Mouse (Mus musculus) hindbrain, postnatal 0 days (tissue): ENCODE measurements around the gene Scfd2. TPM values are rescaled to one million over a fixed set of nuclear protein-coding genes. Genes with fewer than 3 reads are reported as not detected.

Source experiments
- ATAC-seq: fragments of 200-750 bp; cut with Nextera tagmentation; 2 replicates; pipeline ENCODE4 v1.8.0; 2017; ENCODE audit warnings: mild to moderate bottlenecking, moderate TSS enrichment, moderate library complexity
- DNase-seq: peaks from one replicate; pipeline ENCODE4 v3.0.0-alpha.2; 2015; ENCODE audit warnings: low spot score
- H3K27ac ChIP-seq: fragments of 300-500 bp; sonication (generic); 2 replicates; pipeline ENCODE4 v1.5.1; 2014; ENCODE audit warnings: mild to moderate bottlenecking
- H3K27me3 ChIP-seq: fragments of 300-500 bp; sonication (generic); 2 replicates; pipeline ENCODE4 v1.6.1; 2014; ENCODE audit warnings: low read length, mixed read lengths; ENCODE audit not compliant: insufficient read depth
- H3K36me3 ChIP-seq: fragments of 300-500 bp; sonication (generic); 2 replicates; pipeline ENCODE4 v1.6.1; 2014; ENCODE audit warnings: low read length, mixed read lengths; ENCODE audit not compliant: insufficient read depth
- H3K4me1 ChIP-seq: fragments of 300-500 bp; sonication (generic); 2 replicates; pipeline ENCODE4 v1.6.1; 2014; ENCODE audit warnings: antibody characterized with exemption, low read length, mixed read lengths; ENCODE audit not compliant: insufficient read depth
- H3K4me2 ChIP-seq: fragments of 300-500 bp; sonication (generic); 2 replicates; pipeline ENCODE4 v1.6.1; 2014; ENCODE audit warnings: low read depth, mild to moderate bottlenecking, low read length, moderate library complexity, mixed read lengths
- H3K4me3 ChIP-seq: fragments of 300-500 bp; sonication (generic); 2 replicates; pipeline ENCODE4 v1.5.1; 2014; ENCODE audit warnings: low read length
- H3K9ac ChIP-seq: fragments of 300-500 bp; sonication (generic); replicated peaks from 2 replicates; pipeline ENCODE4 v1.6.1; 2014; ENCODE audit warnings: mild to moderate bottlenecking, low read length, moderate library complexity, mixed read lengths
- H3K9me3 ChIP-seq: fragments of 300-500 bp; sonication (generic); 2 replicates; pipeline ENCODE4 v1.6.1; 2016; ENCODE audit warnings: low read length, mixed read lengths
- CTCF ChIP-seq: IDR thresholded peaks from 2 replicates; pipeline ENCODE4 v1.5.1; 2016; ENCODE audit warnings: antibody characterized with exemption, control low read depth, low read depth
- WGBS: fragments of 180-500 bp; shearing (Covaris S2); extraction: QIAGEN DNeasy Blood & Tissue Kit; methylation state at CpG from one replicate; pipeline ENCODE4 v1.1.7; 2014; 5-methylcytosine and 5-hydroxymethylcytosine counted together
- polyA plus RNA-seq: library from polyadenylated mRNA; unstranded; fragments of >200 nt; fragmentation: Nextera tagmentation; extraction: Ambion mirVana; gene quantifications from 2 replicates; pipeline ENCODE4 v1.2.1, GENCODE M21; 2015
- total RNA-seq: library from RNA; depleted of rRNA; stranded (reverse); fragments of >200 nt; gene quantifications from 2 replicates; pipeline ENCODE4 v1.2.3, GENCODE M21; 2014

Scfd2 gene
- total and polyA plus RNA-seq, 2 experiments from 2014 or later = 18.9 to 35.1 TPM

DNA sequence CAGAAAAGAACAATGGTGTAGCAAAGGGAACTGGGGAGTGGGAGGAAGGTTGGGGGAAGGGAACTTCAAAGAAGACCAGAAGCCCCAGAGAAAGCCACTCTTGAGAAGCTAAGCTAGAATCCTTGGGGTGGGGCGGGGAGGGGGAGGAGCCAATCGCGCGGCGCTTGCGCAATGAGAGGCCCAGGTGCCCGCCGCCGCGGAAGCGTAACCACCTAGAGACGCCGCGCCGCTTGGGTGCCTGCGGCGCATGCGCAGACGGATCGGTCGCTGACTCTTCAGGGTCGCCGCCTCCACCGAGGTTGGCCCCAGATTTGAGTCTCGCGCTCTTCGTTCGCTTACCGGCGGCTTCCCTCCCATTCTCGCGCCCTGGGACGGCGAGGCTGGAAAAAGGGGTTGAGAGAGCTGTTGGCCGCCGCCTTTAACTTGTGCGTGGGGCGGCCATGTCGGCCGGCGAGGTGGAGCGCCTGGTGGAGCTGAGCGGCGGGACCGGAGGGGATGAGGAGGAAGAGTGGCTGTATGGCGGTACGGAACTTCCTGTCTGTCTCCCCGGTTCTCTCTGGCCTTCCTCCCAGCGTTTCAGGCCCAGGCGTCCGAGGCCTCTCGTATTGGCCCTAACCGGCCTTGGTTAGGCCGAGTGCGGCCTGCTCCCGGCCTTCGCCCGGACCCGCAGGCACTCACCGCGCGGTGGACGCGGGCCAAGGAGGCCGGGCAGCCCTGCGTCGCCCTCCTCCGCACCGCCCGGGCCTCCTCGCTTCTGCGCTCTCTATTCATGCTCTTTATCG lies 3.9 kb upstream of the Scfd2 start, which contains the start of gene Fip1l1:
Fip1l1 (plus strand) TSS at position 210 of the 782 bp plus-strand sequence.
- H3K36me3 ChIP-seq = 0 out of 2 replicates have a peak, but pooled peaks cover 6% of the 10 kb centered on the region
- H3K4me1 ChIP-seq = peaks cover 16% of the 10 kb centered on the region
- peak within 1 kb of the TSS; percentile 94 for H3K27ac ChIP-seq
- peak within 1 kb of the TSS; percentile 96 for H3K9ac ChIP-seq
- peak; percentile 98 for DNase-seq
- H3K4me2 ChIP-seq = peak within 1 kb of the TSS; percentile 74
- no peak; the same call in 1 of the 2 replicates for TF ChIP-seq CTCF
- no peaks in the 10 kb centered on the region for H3K9me3 ChIP-seq
- no peaks in the 10 kb centered on the region for H3K27me3 ChIP-seq
- WGBS = under 1% methylated on average over 73 of the region's 73 CpGs
- peak within 1 kb of the TSS; percentile 93 for H3K4me3 ChIP-seq
- peak; percentile 90 for ATAC-seq

DNA sequence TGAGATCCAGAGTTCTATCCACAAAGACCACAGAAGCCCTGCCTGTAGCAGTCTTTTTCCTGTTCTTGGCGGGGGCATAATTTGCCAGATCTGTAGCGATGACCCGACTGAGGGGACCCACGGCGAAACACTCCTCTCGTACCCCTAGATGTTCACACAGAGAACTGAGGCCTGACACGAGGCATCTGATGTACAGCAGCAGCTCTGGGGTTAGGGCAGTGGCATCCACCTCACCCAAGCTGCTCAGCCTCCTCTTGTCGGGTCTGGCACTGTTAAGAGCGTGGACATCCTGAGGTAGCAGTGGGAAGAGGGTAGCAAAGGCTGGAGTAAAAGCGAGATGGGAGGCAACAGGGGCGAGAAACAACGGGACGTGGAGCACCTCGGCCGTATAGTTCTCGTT lies 774 bp downstream of the Scfd2 start:
- DNase-seq (no peak), ATAC-seq (no peak)
- Histone ChIP-seq H3K9me3 (no peaks in the 10 kb centered on the region), H3K4me3 (peak overlapping the region; percentile 98), H3K9ac (peak overlapping the region; percentile 61), H3K27me3 (no peaks in the 10 kb centered on the region), H3K4me2 (peak overlapping the region; percentile 100), H3K4me1 (peaks cover 11% of the 10 kb centered on the region), H3K36me3 (no peaks in the 10 kb centered on the region), H3K27ac (no peak overlapping the region)
- TF ChIP-seq CTCF = no peak
- WGBS = 23% methylated on average over 16 of the region's 16 CpGs

DNA sequence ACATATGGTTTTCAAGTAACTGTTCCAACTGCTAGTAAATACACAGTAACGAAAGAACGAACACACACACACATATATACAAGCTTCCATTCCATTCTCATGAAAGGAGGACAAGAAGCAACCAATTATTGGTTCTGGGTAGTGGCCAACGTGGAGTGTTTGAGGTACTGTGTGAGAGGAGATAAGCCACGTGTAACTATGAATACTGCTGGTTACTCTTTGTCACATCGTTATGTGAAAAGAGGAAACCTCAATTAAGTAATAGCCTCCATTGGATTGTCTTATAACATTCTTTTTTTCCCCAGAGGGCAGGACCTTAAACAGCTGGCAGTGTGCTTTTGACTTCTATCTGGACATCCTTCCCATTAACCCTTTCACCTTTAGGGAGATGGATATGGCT lies 4.5 kb downstream of the Scfd2 start:
- Histone ChIP-seq H3K36me3 (no peaks in the 10 kb centered on the region), H3K9me3 (no peaks in the 10 kb centered on the region), H3K4me2 (no peak overlapping the region), H3K4me1 (peaks cover 11% of the 10 kb centered on the region), H3K27me3 (no peaks in the 10 kb centered on the region), H3K27ac (no peak overlapping the region), H3K9ac (no peak overlapping the region), H3K4me3 (no peak overlapping the region)
- 84% methylated on average over 5 of the region's 5 CpGs for WGBS
- TF ChIP-seq CTCF = no peak
- no peak for DNase-seq
- ATAC-seq = no peak

DNA sequence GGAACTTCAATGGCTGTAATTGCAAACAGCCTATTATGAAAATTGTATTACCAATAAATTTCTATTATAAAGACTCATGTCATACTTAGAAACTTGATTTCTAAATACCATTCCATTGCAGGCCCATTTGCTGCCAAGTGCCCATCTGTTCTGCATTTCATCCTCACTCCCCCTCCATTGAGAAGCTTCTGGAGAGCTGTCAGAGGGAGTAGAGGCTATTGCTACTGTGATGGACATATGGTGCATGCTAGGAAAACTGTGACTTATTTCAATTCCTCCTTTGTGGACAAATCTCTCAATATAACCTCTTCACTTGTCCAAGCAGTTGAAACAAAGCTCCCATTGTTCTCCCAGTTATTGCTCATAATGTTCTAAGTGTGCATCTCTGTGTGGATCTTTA lies 19.9 kb downstream of the Scfd2 start:
- TF ChIP-seq CTCF = no peak
- Histone ChIP-seq H3K36me3 (no peaks in the 10 kb centered on the region), H3K4me2 (no peak overlapping the region), H3K4me3 (no peak overlapping the region), H3K27ac (no peak overlapping the region), H3K4me1 (no peaks in the 10 kb centered on the region), H3K9me3 (no peaks in the 10 kb centered on the region), H3K27me3 (no peaks in the 10 kb centered on the region), H3K9ac (no peak overlapping the region)
- peak; percentile 51; the same call in 1 of the 2 replicates for ATAC-seq
- DNase-seq = peak; percentile 27

DNA sequence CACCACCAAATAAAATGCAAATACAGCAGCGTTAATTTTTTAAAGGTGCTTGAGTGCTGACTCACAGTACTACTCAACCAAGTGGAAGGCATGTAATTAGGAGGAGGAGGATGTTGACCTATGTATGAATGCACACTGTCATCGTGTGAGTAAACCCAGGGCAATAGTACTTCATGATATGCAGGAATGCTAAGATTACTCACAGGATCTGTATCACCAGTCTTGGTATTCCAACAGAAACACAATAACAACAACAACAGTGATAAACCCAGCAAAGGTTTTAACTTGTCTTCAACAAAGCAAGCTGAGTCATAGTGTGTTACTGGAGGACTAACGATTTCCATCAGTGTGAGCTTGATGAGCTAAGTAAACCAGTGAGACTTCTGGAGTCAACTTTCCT lies 38.9 kb downstream of the Scfd2 start:
- no peak overlapping the region for H3K27ac ChIP-seq
- H3K4me3 ChIP-seq = no peak overlapping the region
- no peaks in the 10 kb centered on the region for H3K4me1 ChIP-seq
- WGBS = 91% methylated on average over 3 of the region's 3 CpGs
- TF ChIP-seq CTCF = no peak
- no peaks in the 10 kb centered on the region for H3K36me3 ChIP-seq
- no peak for ATAC-seq
- H3K4me2 ChIP-seq = no peak overlapping the region
- DNase-seq = no peak
- no peak overlapping the region for H3K9ac ChIP-seq
- H3K9me3 ChIP-seq = no peaks in the 10 kb centered on the region
- no peaks in the 10 kb centered on the region for H3K27me3 ChIP-seq

DNA sequence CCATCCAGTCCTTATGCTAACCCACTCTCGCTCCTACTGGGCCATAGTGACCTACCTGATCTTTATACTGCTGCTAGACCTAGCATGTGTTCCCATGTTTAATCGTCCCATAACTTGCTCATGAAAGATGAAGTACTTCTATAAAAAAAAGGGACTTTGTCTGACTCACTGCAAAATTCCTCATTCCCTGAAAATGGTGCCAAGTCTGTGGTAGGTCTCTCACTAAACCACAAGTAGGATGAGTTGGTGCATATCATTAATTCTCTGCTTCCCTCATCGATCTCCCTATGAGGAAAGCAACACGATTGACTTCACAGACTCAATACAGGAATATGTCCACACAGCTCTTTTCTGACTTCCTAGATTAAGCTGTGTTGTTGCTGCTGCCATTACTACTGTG lies 46.9 kb downstream of the Scfd2 start:
- H3K4me3 ChIP-seq = no peak overlapping the region
- H3K27ac ChIP-seq = no peak overlapping the region
- ATAC-seq = no peak
- H3K9ac ChIP-seq = no peak overlapping the region
- no peaks in the 10 kb centered on the region for H3K27me3 ChIP-seq
- H3K4me2 ChIP-seq = no peak overlapping the region
- H3K36me3 ChIP-seq = no peaks in the 10 kb centered on the region
- no peak for DNase-seq
- no peaks in the 10 kb centered on the region for H3K9me3 ChIP-seq
- TF ChIP-seq CTCF = no peak
- WGBS = 92% methylated on average over 4 of the region's 4 CpGs
- no peaks in the 10 kb centered on the region for H3K4me1 ChIP-seq

DNA sequence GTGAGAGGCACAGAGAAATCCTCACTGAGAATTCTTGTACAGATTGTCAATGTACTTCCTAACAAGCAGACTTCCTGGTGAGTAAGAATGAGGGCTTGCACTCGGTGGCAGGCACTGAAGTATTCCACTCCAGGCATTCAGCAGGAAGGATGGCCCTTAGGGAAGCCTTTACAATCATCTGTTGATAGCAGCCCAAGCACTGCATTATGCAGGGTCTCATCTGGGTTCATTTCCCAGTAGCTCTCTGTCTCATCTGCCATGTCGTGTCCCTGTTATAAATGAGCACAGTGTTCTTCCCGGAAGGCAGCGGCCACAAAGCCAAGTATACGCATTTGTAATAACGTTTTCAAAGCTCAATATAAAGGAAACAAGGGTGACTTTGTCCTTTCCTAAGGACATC lies 48.9 kb downstream of the Scfd2 start:
- TF ChIP-seq CTCF = no peak
- H3K4me3 ChIP-seq = no peak overlapping the region
- 25% methylated on average over 6 of the region's 6 CpGs for WGBS
- H3K27me3 ChIP-seq = no peaks in the 10 kb centered on the region
- no peak overlapping the region for H3K4me2 ChIP-seq
- H3K4me1 ChIP-seq = no peaks in the 10 kb centered on the region
- no peaks in the 10 kb centered on the region for H3K9me3 ChIP-seq
- DNase-seq = peak; percentile 42
- H3K27ac ChIP-seq = 0 out of 2 replicates have a peak overlapping the region, but pooled peaks have one; percentile 58
- H3K9ac ChIP-seq = no peak overlapping the region
- ATAC-seq = peak; percentile 76
- H3K36me3 ChIP-seq = no peaks in the 10 kb centered on the region
